Mouse (Mus musculus) spleen, postnatal 36 days (tissue): Measurements from ENCODE around the gene Lgals2.

ENCODE experiments used
- DNase-seq, 2 experiments: peaks; one replicate each; pipeline ENCODE4 v3.0.0; 2022; ENCODE audit warnings: low spot score in 2 of 2, mixed read lengths in 1 of 2

The Lgals2 gene

DNA sequence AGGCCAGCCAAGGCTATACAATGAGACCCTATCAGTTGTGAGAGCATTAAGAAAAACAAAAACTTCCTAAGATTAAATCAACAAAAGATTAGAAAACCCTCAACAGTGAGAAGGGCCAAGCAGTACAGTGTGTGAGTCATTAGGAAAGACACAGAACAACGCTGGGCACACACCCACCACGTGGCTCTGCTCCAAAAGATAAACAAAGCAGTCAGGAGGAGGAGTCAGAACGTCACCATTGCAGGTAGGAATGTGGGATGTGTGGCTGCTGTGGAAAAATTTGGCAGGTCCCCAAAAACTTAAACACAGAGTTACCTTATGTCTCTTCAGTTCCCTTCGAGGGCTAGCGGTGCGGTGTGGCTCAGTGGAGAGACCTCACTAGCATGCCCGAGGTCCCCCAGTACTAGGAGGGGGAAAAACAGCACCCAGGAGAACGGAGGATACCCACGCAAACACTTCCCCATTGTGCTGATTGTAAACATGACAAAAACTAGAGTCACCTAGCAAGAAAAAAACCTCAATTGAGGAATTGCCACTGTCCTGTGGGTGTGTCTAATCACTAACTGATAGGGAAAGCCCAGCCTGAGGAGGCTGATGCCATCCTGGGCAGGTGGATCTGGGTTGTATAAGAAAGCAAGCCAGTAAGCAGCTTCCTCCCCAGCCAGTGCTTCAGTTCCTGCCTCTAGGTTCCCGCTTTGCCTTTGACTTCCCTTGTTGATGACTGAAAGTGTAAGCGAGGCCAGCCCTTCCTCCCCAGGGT, 39.8 kb downstream of the Lgals2 start:
- peak; percentile 21 to 34 for DNase-seq

DNA sequence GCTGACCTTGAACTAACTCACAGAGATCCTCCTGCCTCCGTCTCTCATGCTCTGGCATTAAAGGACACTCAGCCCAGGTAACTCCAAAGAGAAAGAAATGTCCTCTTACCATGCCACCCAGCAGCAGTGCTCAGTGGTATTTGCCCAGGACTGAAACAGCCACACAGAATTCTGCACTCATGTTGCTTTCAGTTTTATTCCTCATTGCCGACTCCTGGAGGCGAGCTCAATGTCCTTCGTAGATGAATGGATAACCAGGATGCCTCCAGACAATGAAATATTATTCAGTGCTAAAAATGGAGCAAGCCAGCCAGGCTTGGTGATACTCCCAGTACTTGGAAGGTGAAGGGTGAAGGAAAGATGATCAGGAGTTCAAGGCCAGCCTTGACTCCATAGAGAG, 41.7 kb downstream of the Lgals2 start:
- no peak for DNase-seq

DNA sequence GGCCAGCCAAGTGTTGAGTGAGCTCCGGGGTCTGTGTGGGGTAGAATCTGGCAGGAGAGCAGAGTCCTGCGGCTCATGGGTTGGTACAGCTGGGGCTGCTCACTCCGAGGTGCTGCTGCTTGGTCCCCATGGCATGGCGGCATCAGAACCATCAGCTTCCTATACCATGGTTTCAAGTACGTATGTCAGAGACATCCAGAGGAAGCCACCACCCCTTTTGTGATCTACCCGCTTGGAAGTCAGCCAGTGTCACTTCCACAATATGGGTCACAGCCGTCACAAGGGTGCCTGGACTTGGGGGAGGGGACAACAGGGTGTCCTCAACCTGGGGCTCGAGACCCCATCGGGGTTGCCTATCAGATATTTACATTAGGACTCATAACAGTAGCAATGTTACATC, 45.2 kb downstream of the Lgals2 start:
- no peak for DNase-seq

DNA sequence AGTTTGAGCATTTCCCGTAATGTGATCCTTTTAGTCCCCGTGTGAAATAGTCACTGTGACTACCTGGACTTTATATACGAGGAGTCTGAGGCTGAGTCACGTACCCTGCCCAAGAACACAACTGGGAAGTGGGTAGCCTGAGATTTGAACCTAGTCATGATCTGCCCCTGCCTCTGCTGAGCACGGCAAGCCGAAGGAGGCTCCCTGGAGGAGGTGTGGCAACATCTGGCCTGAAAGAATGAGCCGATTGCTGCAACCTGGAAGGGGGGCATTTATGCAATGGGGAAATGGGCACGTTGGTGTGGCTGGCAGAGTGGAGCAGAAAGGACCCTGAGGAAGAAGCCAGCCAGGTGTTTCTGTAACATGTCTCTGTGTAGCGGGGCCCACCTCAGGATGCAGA, 45.6 kb downstream of the Lgals2 start:
- no peak for DNase-seq

DNA sequence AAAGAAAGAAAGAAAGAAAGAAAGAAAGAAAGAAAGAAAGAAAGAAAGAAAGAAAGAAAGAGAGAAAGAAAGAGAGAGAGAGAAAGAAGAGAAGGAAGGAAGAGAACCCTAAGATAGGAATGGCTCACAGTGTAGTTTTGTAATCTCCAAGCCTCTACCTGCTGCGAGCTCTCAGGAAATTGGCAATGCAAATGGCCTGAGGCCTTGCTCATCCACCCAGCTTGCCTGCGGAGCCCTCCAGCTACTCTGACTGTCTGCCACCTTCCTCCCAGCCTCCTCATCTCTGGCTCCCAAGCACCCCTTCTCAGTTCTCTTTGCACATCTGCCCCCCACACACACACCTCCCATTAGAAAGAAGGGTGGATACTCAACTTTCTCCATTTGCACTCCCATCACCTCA, 46.3 kb downstream of the Lgals2 start:
- DNase-seq: no peak

DNA sequence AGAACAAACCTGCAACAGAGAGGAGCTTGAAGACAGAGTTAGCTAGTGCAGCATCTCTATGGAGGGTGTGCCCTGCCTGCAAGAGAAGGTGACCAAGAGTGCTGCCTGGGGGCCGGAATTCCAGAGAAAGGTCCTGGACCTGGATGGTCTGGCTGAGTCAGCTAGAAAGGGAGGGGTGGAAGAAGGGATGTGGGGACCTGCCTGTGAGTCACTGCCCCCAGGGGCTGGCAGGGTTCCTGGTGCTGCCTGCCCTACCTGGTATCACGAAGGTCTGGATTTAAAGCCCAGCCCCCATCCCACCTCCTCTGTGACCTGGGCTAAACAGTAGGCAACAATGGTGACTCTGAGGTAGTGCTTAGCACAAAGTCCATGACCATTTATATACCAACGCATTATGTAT, 48.2 kb downstream of the Lgals2 start:
- DNase-seq: no peak

DNA sequence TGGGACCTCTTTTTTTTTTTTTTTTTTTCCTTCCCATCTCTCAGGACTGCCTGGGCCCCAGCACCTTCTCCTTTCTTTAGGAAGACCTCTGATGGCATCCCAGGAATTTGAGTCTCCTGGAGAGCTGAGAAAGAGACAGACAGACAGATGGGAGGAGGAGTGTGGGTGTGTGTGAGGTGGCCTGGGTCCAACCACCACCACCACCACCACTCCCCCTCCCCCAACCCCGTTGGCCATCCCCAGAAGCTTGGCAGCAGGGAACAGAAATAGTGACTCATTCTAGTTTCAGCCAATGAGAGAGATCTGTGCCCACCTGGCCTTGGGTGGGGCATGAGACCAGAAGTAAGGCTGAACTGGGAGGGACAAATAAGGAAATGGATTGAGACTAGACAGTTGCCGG, 48.7 kb downstream of the Lgals2 start:
- DNase-seq: no peak

DNA sequence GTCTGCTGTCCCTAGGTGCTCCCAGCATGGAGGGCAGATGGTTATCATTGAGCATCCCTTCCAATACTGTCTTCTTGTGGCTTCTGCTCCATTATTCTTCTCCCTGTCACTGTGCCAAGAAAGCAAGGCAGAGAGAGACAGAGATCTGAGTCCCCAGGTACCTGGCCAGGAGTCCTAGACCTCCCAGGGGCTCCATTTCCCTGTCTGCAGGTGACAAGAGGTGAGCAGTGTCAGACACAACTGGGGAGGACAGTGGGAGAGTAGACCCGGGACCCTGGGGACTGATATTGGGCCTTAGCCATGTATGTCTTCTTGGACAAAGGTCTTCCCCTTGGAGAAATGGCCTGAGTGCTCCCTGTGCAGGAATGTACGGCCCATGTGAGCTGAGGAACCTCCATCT, 50.0 kb downstream of the Lgals2 start:
- no peak for DNase-seq

DNA sequence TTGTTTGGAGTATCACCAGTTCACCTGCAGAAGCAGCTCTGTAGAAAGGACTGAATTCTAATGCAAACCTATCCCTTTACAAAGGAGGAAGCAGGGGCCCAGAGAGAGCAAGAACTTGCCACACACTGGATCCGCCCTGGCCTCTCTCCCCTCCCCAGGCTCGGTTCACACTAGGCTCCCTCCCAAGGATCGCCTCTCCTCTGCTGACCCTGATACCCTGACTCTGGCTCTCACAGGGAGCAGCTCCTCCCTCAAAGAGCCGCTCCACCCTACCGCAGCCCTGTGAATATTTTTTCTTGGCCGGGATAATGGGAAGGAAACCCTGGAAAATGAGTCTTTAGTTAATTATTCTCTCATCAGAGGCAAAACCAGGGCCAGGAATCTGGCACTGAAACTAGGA, 51.0 kb downstream of the Lgals2 start:
- no peak for DNase-seq

DNA sequence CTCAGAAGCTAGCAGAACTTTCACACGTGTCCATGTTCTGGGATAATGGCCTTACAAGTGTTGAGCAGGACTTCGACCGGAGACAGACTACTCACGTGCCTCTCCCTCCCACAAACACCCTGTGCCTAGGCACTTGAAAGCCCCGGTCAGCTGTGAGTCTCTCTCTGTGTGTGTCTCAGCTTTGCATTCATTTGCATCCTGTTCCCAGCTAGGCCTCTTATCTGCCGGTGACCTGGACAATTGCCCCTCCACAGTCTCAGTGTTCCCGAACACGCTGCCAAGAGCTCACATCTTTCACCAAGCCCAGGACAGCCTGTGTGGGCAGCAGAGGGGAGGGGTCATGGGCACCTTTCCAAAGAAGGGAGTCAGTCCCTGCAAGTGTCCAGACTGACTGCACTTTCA, 51.8 kb downstream of the Lgals2 start:
- no peak for DNase-seq

DNA sequence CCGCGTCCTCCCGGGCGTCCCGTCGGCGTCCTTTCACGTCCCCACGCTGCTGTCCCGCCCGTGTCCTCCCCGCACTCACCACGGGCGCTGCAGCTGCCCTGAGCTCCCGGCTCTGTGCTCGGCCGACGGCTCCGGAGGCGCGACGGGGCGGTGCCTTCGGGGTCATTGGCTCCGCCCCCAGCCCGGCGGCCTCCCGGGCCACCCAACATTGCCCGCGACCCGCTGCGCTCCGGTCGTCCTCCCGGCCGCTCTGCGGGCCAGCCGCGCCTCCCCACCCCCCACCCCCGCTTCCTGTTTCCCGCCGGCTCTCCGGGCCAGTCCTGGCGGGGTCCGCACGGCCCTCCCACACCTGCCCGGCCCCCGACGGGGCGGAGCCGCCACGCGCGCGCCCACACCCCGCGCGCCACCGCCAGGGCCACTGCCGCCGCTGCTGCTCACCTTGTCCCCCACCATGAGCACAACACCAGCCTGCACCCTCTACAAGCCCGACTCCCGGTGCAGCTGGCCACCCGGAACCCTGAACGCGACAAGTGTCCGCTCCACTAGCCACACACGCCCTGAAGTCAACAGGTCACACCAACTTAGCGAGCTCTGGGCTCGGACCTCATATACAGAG, 52.4 kb downstream of the Lgals2 start, which contains the start of gene Card10:
Card10 (minus strand) TSS at position 267 of the 616 bp plus-strand sequence.
- DNase-seq: no peak

DNA sequence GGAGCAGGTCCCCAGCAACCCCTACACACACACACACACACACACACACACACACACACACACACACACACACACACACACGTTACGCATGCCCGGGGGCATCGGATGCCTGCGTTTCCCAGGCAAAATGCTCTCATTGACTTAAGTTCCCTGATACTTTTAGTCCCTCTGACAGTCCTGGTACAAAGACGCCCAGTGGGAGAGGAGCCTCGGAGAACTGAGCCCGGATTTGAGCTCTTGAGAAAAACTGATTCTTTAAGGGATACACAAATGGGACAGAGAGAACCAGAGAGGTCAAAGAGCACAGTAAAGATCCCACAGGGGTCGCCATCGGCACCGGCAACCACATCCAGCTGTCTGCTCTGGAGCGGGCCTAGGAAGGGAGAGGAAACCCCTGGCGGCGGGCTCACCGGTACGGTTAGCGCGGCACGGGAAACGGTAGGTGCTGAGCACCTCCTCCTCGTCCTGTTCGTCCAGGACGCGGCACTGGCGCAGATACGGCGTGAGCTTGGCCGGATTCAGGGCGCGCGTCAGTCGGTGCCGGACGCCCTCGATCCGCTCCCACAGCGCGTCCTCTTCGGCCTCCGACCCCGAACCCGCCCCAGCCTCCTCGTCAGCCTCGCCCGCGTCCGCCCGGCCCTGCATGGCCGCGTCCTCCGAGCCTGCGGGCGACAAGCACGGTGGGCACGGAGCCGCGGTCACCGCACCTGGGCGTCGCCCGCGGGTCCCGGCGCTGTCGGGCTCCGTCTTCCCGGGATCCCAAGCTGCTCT, 53.2 kb downstream of the Lgals2 start:
- DNase-seq: no peak

DNA sequence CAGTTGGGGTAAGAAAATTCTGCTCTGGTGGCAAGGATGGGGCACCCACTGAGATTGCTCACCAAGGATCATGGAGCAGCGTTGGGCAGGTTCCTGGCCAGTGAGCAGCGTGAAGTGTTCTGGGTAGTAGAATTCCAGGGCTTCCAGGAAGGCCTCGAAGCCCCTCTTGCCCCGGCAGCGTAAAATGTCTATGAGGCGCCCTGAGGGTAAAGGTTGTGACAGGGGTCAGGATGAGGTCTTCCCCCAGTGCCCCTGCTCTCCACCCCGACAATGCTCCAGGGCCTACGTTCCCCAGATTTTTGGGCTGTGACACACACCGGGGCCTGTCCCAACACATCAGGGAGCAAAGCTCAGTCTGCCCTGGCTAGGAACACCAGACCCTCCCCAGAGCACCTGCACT, 53.8 kb downstream of the Lgals2 start:
- no peak for DNase-seq
